Mouse (Mus musculus) brain, adult 10 weeks (tissue): ENCODE results near the gene Rbbp6. TPM values are rescaled to one million over a fixed set of nuclear protein-coding genes. Genes with fewer than 3 reads are reported as not detected.

ENCODE experiments used
- polyA plus RNA-seq: library from polyadenylated mRNA; stranded (reverse); fragments of 350-450 nt; fragmentation: Illumina TruSeq; extraction: RNeasy Lipid Tissue Mini Kit (QIAGEN cat#74804); gene quantifications from one replicate; pipeline ENCODE4 v1.2.3, GENCODE M21; 2015; ENCODE audit warnings: low read depth, low replicate concordance

The Rbbp6 gene
- polyA plus RNA-seq, result 52.6 TPM

DNA sequence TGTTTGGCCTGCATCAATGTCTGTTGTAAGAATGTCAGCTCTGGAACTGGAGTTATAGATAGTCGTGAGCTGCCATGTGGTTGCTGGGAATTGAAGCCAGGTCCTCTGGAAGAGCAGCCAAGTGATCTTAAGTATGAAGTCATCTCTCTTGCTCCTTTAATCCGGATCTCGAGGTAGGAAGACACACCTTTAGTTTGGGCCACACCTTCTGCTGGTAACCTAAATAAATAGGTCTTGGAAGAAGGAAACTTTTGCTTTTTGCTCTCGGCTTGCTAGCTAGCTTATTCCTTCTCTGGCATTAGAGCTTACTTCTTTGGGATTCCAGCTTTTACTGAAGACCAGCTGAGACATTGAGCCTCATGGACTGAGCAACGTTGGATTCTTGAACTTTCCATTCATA lies at the start of gene Rbbp6:
TSS of gene Rbbp6 (plus strand) at position 301 of the 400 bp plus-strand sequence.

Other genes starting within 250 kb of the Rbbp6 start
- gene Tnrc6a, start 158.2 kb downstream of the Rbbp6 start, polyA plus RNA-seq, result 35.0 TPM
- 5.7 TPM for gene Slc5a11, start 249.1 kb downstream of the Rbbp6 start, polyA plus RNA-seq